Mouse (Mus musculus) liver, postnatal 0 days (tissue): Measurements from ENCODE around the gene Lurap1. TPM values are rescaled to one million over a fixed set of nuclear protein-coding genes. Genes with fewer than 3 reads are reported as not detected.
A peak's percentile ranks its signal among the peaks of the same experiment; 100 is the strongest.

ENCODE experiments used
- ATAC-seq: fragments of 200-750 bp; cut with Nextera tagmentation; 2 replicates; pipeline ENCODE4 v1.8.0; 2017; ENCODE audit warnings: mild to moderate bottlenecking, moderate library complexity
- DNase-seq: peaks from one replicate; pipeline ENCODE4 v3.0.0-alpha.2; 2016
- H3K27ac ChIP-seq: fragments of 300-500 bp; sonication (generic); 2 replicates; pipeline ENCODE4 v1.5.1; 2014; ENCODE audit warnings: antibody characterized with exemption, moderate library complexity, mild to moderate bottlenecking, low read depth
- H3K27me3 ChIP-seq: fragments of 300-500 bp; sonication (generic); 2 replicates; pipeline ENCODE4 v1.6.1; 2014; ENCODE audit warnings: low read length, control low read depth, mixed read lengths; ENCODE audit not compliant: insufficient read depth
- H3K36me3 ChIP-seq: fragments of 300-500 bp; sonication (generic); replicated peaks from 2 replicates; pipeline ENCODE4 v1.6.1; 2014; ENCODE audit warnings: mild to moderate bottlenecking, control low read depth, low read length, moderate library complexity, mixed read lengths; ENCODE audit not compliant: insufficient read depth
- H3K4me1 ChIP-seq: fragments of 300-500 bp; sonication (generic); 2 replicates; pipeline ENCODE4 v1.6.1; 2014; ENCODE audit warnings: antibody characterized with exemption, mild to moderate bottlenecking, control low read depth; ENCODE audit not compliant: insufficient read depth
- H3K4me2 ChIP-seq: fragments of 300-500 bp; sonication (generic); 2 replicates; pipeline ENCODE4 v1.6.1; 2014; ENCODE audit warnings: low read depth, mild to moderate bottlenecking, low read length, moderate library complexity, mixed read lengths
- H3K4me3 ChIP-seq: fragments of 300-500 bp; sonication (generic); 2 replicates; pipeline ENCODE4 v1.5.1; 2014; ENCODE audit warnings: low read depth, low read length
- H3K9ac ChIP-seq: fragments of 300-500 bp; sonication (generic); replicated peaks from 2 replicates; pipeline ENCODE4 v1.6.1; 2014; ENCODE audit warnings: mild to moderate bottlenecking, moderate library complexity
- H3K9me3 ChIP-seq: fragments of 300-500 bp; sonication (generic); 2 replicates; pipeline ENCODE4 v1.6.1; 2016; ENCODE audit warnings: mild to moderate bottlenecking, control low read depth, low read length, mixed read lengths
- CTCF ChIP-seq: sonication (generic); IDR thresholded peaks from 2 replicates; pipeline ENCODE4 v1.5.1; 2016; ENCODE audit warnings: antibody characterized with exemption, low read depth
- EP300 ChIP-seq: IDR thresholded peaks from 2 replicates; pipeline ENCODE4 v1.6.1; 2016; ENCODE audit warnings: antibody characterized with exemption, low read depth, mild to moderate bottlenecking
- WGBS: fragments of 180-500 bp; shearing (Covaris S2); extraction: QIAGEN DNeasy Blood & Tissue Kit; methylation state at CpG from one replicate; pipeline ENCODE4 v1.1.7; 2014; ENCODE audit not compliant: insufficient replicate concordance; 5-methylcytosine and 5-hydroxymethylcytosine counted together
- polyA plus RNA-seq: library from polyadenylated mRNA; unstranded; fragments of >200 nt; fragmentation: Nextera tagmentation; extraction: Ambion mirVana; gene quantifications from 2 replicates; pipeline ENCODE4 v1.2.1, GENCODE M21; 2015

The Lurap1 gene
- polyA plus RNA-seq, 1 experiment from 2014 or later, result 0.27 TPM

- no peak overlapping the region for H3K9ac ChIP-seq
- H3K4me3 ChIP-seq, result no peak overlapping the region
- peaks cover 4% of the 10 kb centered on the region; the same call in 1 of the 2 replicates for H3K27me3 ChIP-seq
- H3K36me3 ChIP-seq, result no peaks in the 10 kb centered on the region
- no peak for DNase-seq
- H3K4me2 ChIP-seq, result no peak overlapping the region
- TF ChIP-seq EP300 (no peak), CTCF (no peak)
- ATAC-seq, result no peak
- peaks cover 4% of the 10 kb centered on the region for H3K4me1 ChIP-seq
- no peak overlapping the region for H3K27ac ChIP-seq
- no peaks in the 10 kb centered on the region for H3K9me3 ChIP-seq
- WGBS, result 58% methylated on average over 3 of the region's 3 CpGs
Measured at GRCm38 (mm10) chr4:116182079-116182478, 30.9 kb upstream of the Lurap1 start.

DNA sequence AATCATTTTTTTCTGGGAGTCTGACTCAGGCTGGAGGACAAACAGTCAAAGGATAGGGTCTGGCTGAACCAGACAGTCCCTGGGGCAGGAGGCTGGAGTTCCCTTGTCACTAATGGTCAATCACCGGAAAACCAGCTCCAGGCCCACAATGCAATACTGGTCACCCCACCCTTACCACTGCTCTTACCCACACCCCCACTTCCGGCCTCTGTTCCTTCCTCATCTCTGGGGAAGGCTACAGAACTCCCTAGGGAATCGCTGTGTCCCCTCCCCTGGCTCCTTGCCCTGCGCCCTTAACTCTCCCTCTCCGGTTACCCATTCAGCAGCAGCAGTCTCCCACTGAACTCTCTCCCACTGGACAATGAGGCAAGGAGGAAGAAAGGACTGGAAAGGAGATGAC is 26.0 kb upstream of the Lurap1 start:
- H3K36me3 ChIP-seq, result no peaks in the 10 kb centered on the region
- peak overlapping the region; percentile 24; the same call in 1 of the 2 replicates for H3K4me3 ChIP-seq
- 24% methylated on average over 5 of the region's 5 CpGs for WGBS
- 0 out of 2 replicates have a peak, but pooled peaks cover 3% of the 10 kb centered on the region for H3K27me3 ChIP-seq
- DNase-seq, result peak; percentile 39
- no peak overlapping the region for H3K9ac ChIP-seq
- H3K4me1 ChIP-seq, result peaks cover 27% of the 10 kb centered on the region
- H3K4me2 ChIP-seq, result peak overlapping the region; percentile 71
- H3K27ac ChIP-seq, result peak overlapping the region; percentile 67
- no peaks in the 10 kb centered on the region for H3K9me3 ChIP-seq
- TF ChIP-seq EP300, result no peak
- no peak for TF ChIP-seq CTCF
- ATAC-seq, result peak; percentile 43; the same call in 1 of the 2 replicates

- H3K36me3 ChIP-seq, result no peaks in the 10 kb centered on the region
- DNase-seq, result no peak
- no peak for TF ChIP-seq EP300
- no peak for TF ChIP-seq CTCF
- 9% methylated on average over 10 of the region's 10 CpGs for WGBS
- no peak overlapping the region; the same call in 1 of the 2 replicates for H3K9ac ChIP-seq
- no peaks in the 10 kb centered on the region for H3K9me3 ChIP-seq
- H3K4me1 ChIP-seq, result peaks cover 27% of the 10 kb centered on the region
- H3K27ac ChIP-seq, result peak overlapping the region; percentile 67; the same call in 1 of the 2 replicates
- 0 out of 2 replicates have a peak, but pooled peaks cover 3% of the 10 kb centered on the region for H3K27me3 ChIP-seq
- H3K4me2 ChIP-seq, result peak overlapping the region; percentile 71
- peak overlapping the region; percentile 24 for H3K4me3 ChIP-seq
- peak; percentile 37; the same call in 1 of the 2 replicates for ATAC-seq
Measured at GRCm38 (mm10) chr4:116176543-116176988, 25.4 kb upstream of the Lurap1 start.

- H3K27me3 ChIP-seq, result 0 out of 2 replicates have a peak, but pooled peaks cover 3% of the 10 kb centered on the region
- H3K27ac ChIP-seq, result 0 out of 2 replicates have a peak overlapping the region, but pooled peaks have one; percentile 67
- no peak overlapping the region for H3K4me3 ChIP-seq
- H3K4me1 ChIP-seq, result peaks cover 27% of the 10 kb centered on the region
- H3K9me3 ChIP-seq, result no peaks in the 10 kb centered on the region
- H3K9ac ChIP-seq, result no peak overlapping the region; the same call in 1 of the 2 replicates
- ATAC-seq (peak; percentile 90), DNase-seq (no peak)
- TF ChIP-seq CTCF, result no peak
- peak; percentile 77 for TF ChIP-seq EP300
- 28% methylated on average over 7 of the region's 7 CpGs for WGBS
- peak overlapping the region; percentile 71 for H3K4me2 ChIP-seq
- H3K36me3 ChIP-seq, result no peaks in the 10 kb centered on the region
Measured at GRCm38 (mm10) chr4:116175711-116176542, 24.8 kb upstream of the Lurap1 start.

DNA sequence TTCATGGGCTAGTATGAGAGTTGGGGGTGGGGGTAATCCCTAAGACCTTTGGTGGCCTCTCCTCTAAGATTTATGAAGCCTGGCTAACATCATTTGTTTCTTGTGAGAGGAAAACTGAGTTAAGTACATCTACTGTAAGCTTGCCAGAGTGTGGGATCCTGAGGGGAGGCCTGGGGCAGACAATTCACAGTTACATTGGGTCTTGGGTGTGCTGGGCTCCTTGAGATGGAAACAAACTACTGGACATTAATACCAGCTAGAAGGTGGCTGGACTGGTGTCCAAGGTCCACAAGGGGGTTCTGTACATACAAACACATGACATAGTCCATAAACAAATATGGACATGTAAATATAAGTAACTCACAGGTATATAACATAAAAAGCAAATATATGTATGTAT is 24.0 kb upstream of the Lurap1 start:
- H3K36me3 ChIP-seq, result no peaks in the 10 kb centered on the region
- no peak overlapping the region for H3K27ac ChIP-seq
- no peaks in the 10 kb centered on the region for H3K9me3 ChIP-seq
- H3K9ac ChIP-seq, result no peak overlapping the region
- H3K4me3 ChIP-seq, result no peak overlapping the region
- H3K4me1 ChIP-seq, result peaks cover 27% of the 10 kb centered on the region
- DNase-seq, result no peak
- no peak overlapping the region for H3K4me2 ChIP-seq
- TF ChIP-seq EP300 (no peak), CTCF (no peak)
- 0 out of 2 replicates have a peak, but pooled peaks cover 3% of the 10 kb centered on the region for H3K27me3 ChIP-seq
- ATAC-seq, result no peak

GRCm38 (mm10) chr4:116174466-116175116 is 23.5 kb upstream of the Lurap1 start:
- WGBS, result 51% methylated on average over 6 of the region's 6 CpGs
- Histone ChIP-seq H3K4me1 (peaks cover 27% of the 10 kb centered on the region), H3K4me3 (no peak overlapping the region), H3K27me3 (0 out of 2 replicates have a peak, but pooled peaks cover 3% of the 10 kb centered on the region), H3K4me2 (no peak overlapping the region), H3K9ac (no peak overlapping the region), H3K9me3 (no peaks in the 10 kb centered on the region), H3K27ac (no peak overlapping the region), H3K36me3 (no peaks in the 10 kb centered on the region)
- ATAC-seq (no peak), DNase-seq (no peak)
- no peak for TF ChIP-seq EP300
- TF ChIP-seq CTCF, result no peak
